Mouse (Mus musculus) CH12.LX (cell line): ENCODE data around the gene Srgap3. TPM values are rescaled to one million over a fixed set of nuclear protein-coding genes. Genes with fewer than 3 reads are reported as not detected.

ENCODE experiments used
- DNase-seq: peaks from one replicate; pipeline ENCODE4 v3.0.0-alpha.2; 2013; ENCODE audit errors: extremely low read depth
- H3K27ac ChIP-seq: 2 replicates; pipeline ENCODE4 v1.5.1; 2012; ENCODE audit warnings: low read depth, mild to moderate bottlenecking, control low read depth, moderate library complexity; ENCODE audit not compliant: insufficient read depth
- H3K27me3 ChIP-seq: replicated peaks from 2 replicates; pipeline ENCODE3; 2012; ENCODE audit warnings: inconsistent platforms
- H3K36me3 ChIP-seq, 2 experiments: replicated peaks in 1 of 2; 2 replicates each; pipeline versions ENCODE3 to v1.6.1; 2012; ENCODE audit warnings: inconsistent platforms in 1 of 2, low read length in 1 of 2, mild to moderate bottlenecking in 1 of 2, mixed read lengths in 1 of 2, moderate library complexity in 1 of 2; ENCODE audit not compliant: control insufficient read depth in 1 of 2, insufficient read depth in 1 of 2
- H3K4me1 ChIP-seq, 2 experiments: 2 replicates each; pipeline ENCODE4 v1.6.1; 2012; ENCODE audit warnings: inconsistent platforms in 1 of 2, moderate library complexity in 1 of 2; ENCODE audit not compliant: insufficient read depth in 2 of 2, control insufficient read depth in 1 of 2
- H3K4me2 ChIP-seq: 2 replicates; pipeline ENCODE4 v1.6.1; 2012; ENCODE audit warnings: low read depth, mild to moderate bottlenecking, control low read depth; ENCODE audit not compliant: poor library complexity, insufficient read depth, severe bottlenecking
- H3K4me3 ChIP-seq, 3 experiments: fragments of 150-350 bp in 1 of 3; sonication (generic) in 1 of 3; replicated peaks in 1 of 3; 2 replicates each; pipeline versions ENCODE3 to v1.5.1; 2011 to 2012; ENCODE audit warnings: low read depth in 2 of 3, low read length in 2 of 3, mild to moderate bottlenecking in 2 of 3, moderate library complexity in 2 of 3, control low read depth in 1 of 3, improper control_type of control experiment in 1 of 3, inconsistent platforms in 1 of 3, mixed read lengths in 1 of 3; ENCODE audit not compliant: poor library complexity in 1 of 3
- H3K79me2 ChIP-seq: replicated peaks from 2 replicates; pipeline ENCODE4 v1.6.1; 2012; ENCODE audit warnings: mild to moderate bottlenecking, moderate library complexity; ENCODE audit not compliant: control insufficient read depth, poor library complexity, insufficient read depth, severe bottlenecking; ENCODE audit errors: extremely low read depth
- H3K9ac ChIP-seq: 2 replicates; pipeline ENCODE4 v1.6.1; 2012; ENCODE audit warnings: low read depth, mild to moderate bottlenecking, control low read depth, moderate library complexity; ENCODE audit not compliant: insufficient read depth
- H3K9me3 ChIP-seq: replicated peaks from 2 replicates; pipeline ENCODE3; 2012; ENCODE audit warnings: low read length, inconsistent platforms, mixed read lengths
- CHD1 ChIP-seq: IDR thresholded peaks from 2 replicates; pipeline ENCODE4 v1.6.1; 2012; ENCODE audit warnings: low read depth, low read length, improper control_type of control experiment, inconsistent platforms
- ELF1 ChIP-seq: IDR thresholded peaks from 2 replicates; pipeline ENCODE4 v1.6.1; 2014; ENCODE audit warnings: low read depth, mild to moderate bottlenecking, inconsistent platforms, low read length, improper control_type of control experiment
- ETS1 ChIP-seq: conservative IDR thresholded peaks from 2 replicates; pipeline ENCODE4 v1.6.1; 2012; ENCODE audit warnings: low read depth, mild to moderate bottlenecking, inconsistent platforms, low read length, improper control_type of control experiment, moderate library complexity
- GABPA ChIP-seq: IDR thresholded peaks from 2 replicates; pipeline ENCODE4 v1.6.1; 2012; ENCODE audit warnings: low read depth, low read length, improper control_type of control experiment, inconsistent platforms; ENCODE audit not compliant: insufficient replicate concordance
- HCFC1 ChIP-seq: IDR thresholded peaks from 2 replicates; pipeline ENCODE4 v1.6.1; 2012; ENCODE audit warnings: low read depth, mild to moderate bottlenecking, inconsistent platforms, low read length, improper control_type of control experiment
- JUN ChIP-seq: IDR thresholded peaks from 2 replicates; pipeline ENCODE4 v1.6.1; 2011; ENCODE audit warnings: low read depth, mild to moderate bottlenecking, low read length, improper control_type of control experiment, moderate library complexity; ENCODE audit not compliant: insufficient read depth
- JUND ChIP-seq: conservative IDR thresholded peaks from 2 replicates; pipeline ENCODE4 v1.6.1; 2011; ENCODE audit warnings: low read depth, low read length, improper control_type of control experiment
- KAT2A ChIP-seq: IDR thresholded peaks from 2 replicates; pipeline ENCODE4 v1.6.1; 2012; ENCODE audit warnings: low read length, improper control_type of control experiment, inconsistent platforms; ENCODE audit not compliant: insufficient replicate concordance
- MAFK ChIP-seq: IDR thresholded peaks from 2 replicates; pipeline ENCODE4 v1.6.1; 2011; ENCODE audit warnings: low read length, improper control_type of control experiment; ENCODE audit not compliant: insufficient replicate concordance
- MAX ChIP-seq: IDR thresholded peaks from 2 replicates; pipeline ENCODE4 v1.6.1; 2011; ENCODE audit warnings: low read length, improper control_type of control experiment
- MYC ChIP-seq: IDR thresholded peaks from 2 replicates; pipeline ENCODE4 v1.6.1; 2011; ENCODE audit warnings: low read depth, mild to moderate bottlenecking, improper control_type of control experiment, low read length
- NRF1 ChIP-seq: IDR thresholded peaks from 2 replicates; pipeline ENCODE4 v1.6.1; 2014; ENCODE audit warnings: low read depth, mild to moderate bottlenecking, inconsistent platforms, low read length, improper control_type of control experiment, moderate library complexity
- POLR2A ChIP-seq: IDR thresholded peaks from 2 replicates; pipeline ENCODE4 v1.6.1; 2011; ENCODE audit warnings: low read depth, mild to moderate bottlenecking, improper control_type of control experiment, low read length
- POLR2AphosphoS2 ChIP-seq: IDR thresholded peaks from 2 replicates; pipeline ENCODE4 v1.6.1; 2011; ENCODE audit warnings: low read depth, low read length, improper control_type of control experiment
- RCOR1 ChIP-seq: conservative IDR thresholded peaks from 2 replicates; pipeline ENCODE4 v1.6.1; 2012; ENCODE audit warnings: low read depth, mild to moderate bottlenecking, inconsistent platforms, low read length, improper control_type of control experiment
- TCF12 ChIP-seq: IDR thresholded peaks from 2 replicates; pipeline ENCODE4 v1.6.1; 2014; ENCODE audit warnings: low read depth, mild to moderate bottlenecking, inconsistent platforms, low read length, improper control_type of control experiment
- UBTF ChIP-seq: IDR thresholded peaks from 2 replicates; pipeline ENCODE4 v1.6.1; 2012; ENCODE audit warnings: low read depth, mild to moderate bottlenecking, inconsistent platforms, low read length, improper control_type of control experiment, moderate library complexity
- USF1 ChIP-seq: IDR thresholded peaks from 2 replicates; pipeline ENCODE4 v1.6.1; 2014; ENCODE audit warnings: low read depth, mild to moderate bottlenecking, inconsistent platforms, low read length, improper control_type of control experiment
- USF2 ChIP-seq: conservative IDR thresholded peaks from 2 replicates; pipeline ENCODE4 v1.6.1; 2011; ENCODE audit warnings: low read depth, low read length, improper control_type of control experiment
- ZKSCAN1 ChIP-seq: IDR thresholded peaks from 2 replicates; pipeline ENCODE4 v1.6.1; 2012; ENCODE audit warnings: low read depth, inconsistent platforms, low read length, improper control_type of control experiment, borderline replicate concordance
- dilution Hi-C: fragments of 300-500 bp; cut with MboI; formaldehyde crosslinking; loops from 2 replicates; pipeline ENCODE4 v1.14.3; 2020; ENCODE audit warnings: low sequenced_read_pairs; ENCODE audit not compliant: extremely low pct_unique_long_range_greater_than_20kb, extremely low pct_ligation_motif_present
- in situ Hi-C: fragments of 300-500 bp; cut with MboI; formaldehyde crosslinking; loops from 3 replicates; pipeline ENCODE4 v1.14.3; 2019; ENCODE audit warnings: low sequenced_read_pairs, low pct_ligation_motif_present, low pct_unique_long_range_greater_than_20kb, mixed read lengths
- polyA plus RNA-seq: library from polyadenylated mRNA; unstranded; fragments of >175 nt; gene quantifications from 2 replicates; pipeline ENCODE4 v1.2.1, GENCODE M21; 2012; ENCODE audit warnings: low read depth; ENCODE audit not compliant: insufficient read length
- total RNA-seq, 2 experiments: library from RNA; depleted of rRNA; stranded (reverse); fragments of 300-350 nt in 1 of 2; fragments of >200 nt in 1 of 2; gene quantifications; 2 replicates each; pipeline ENCODE4 v1.2.3; 2012 to 2014

The Srgap3 gene
- total and polyA plus RNA-seq, 3 experiments = 1.5 to 4.5 (median 2.1) TPM

GRCm38 (mm10) chr6:112937791-112938190 is 9.3 kb downstream of the Srgap3 start:
- H3K4me1 ChIP-seq = no peaks in the 10 kb centered on the region
- H3K36me3 ChIP-seq = peaks cover 0 to 15% of the 10 kb centered on the region in 2 experiments
- H3K27me3 ChIP-seq = no peaks in the 10 kb centered on the region
- in situ Hi-C loops = no loop called here
- TF ChIP-seq ETS1 (no peak), TCF12 (no peak), MAFK (no peak), MAX (no peak), KAT2A (no peak)
- TF ChIP-seq, all 38 proteins: peak for 0
- Histone ChIP-seq H3K4me2 (no peak overlapping the region), H3K9ac (no peak overlapping the region), H3K27ac (no peak overlapping the region), H3K79me2 (no peaks in the 10 kb centered on the region; the same call in 1 of the 2 replicates), H3K9me3 (peaks cover 3% of the 10 kb centered on the region), H3K4me3 (no peak overlapping the region)
- dilution Hi-C loops = no loop called here
- no peak for DNase-seq

GRCm38 (mm10) chr6:112934501-112934900 is 12.6 kb downstream of the Srgap3 start:
- no peak for DNase-seq
- no peak overlapping the region for H3K4me3 ChIP-seq
- no peak overlapping the region for H3K27ac ChIP-seq
- no peak overlapping the region for H3K4me2 ChIP-seq
- peaks cover 3% of the 10 kb centered on the region for H3K9me3 ChIP-seq
- no peaks in the 10 kb centered on the region for H3K27me3 ChIP-seq
- in situ Hi-C loops (no loop called here), dilution Hi-C loops (no loop called here)
- H3K79me2 ChIP-seq = no peaks in the 10 kb centered on the region; the same call in none of the 2 replicates
- peaks cover 0 to 7% of the 10 kb centered on the region in 2 experiments for H3K36me3 ChIP-seq
- no peak overlapping the region for H3K9ac ChIP-seq
- no peaks in the 10 kb centered on the region for H3K4me1 ChIP-seq
- TF ChIP-seq TCF12 (no peak), POLR2AphosphoS2 (no peak), HCFC1 (no peak), NRF1 (no peak), GABPA (no peak), POLR2A (no peak)

- H3K36me3 ChIP-seq = peaks cover 0 to 3% of the 10 kb centered on the region in 2 experiments
- H3K4me1 ChIP-seq = no peaks in the 10 kb centered on the region
- H3K4me2 ChIP-seq = no peak overlapping the region
- no peak for TF ChIP-seq USF2
- no peak for TF ChIP-seq JUN
- no peak for TF ChIP-seq JUND
- no peak for TF ChIP-seq ETS1
- no peak for TF ChIP-seq RCOR1
- no peak for TF ChIP-seq TCF12
- TF ChIP-seq CHD1 = no peak
- no peak for TF ChIP-seq ELF1
- TF ChIP-seq UBTF = no peak
- no peak for TF ChIP-seq POLR2A
- TF ChIP-seq NRF1 = no peak
- TF ChIP-seq ZKSCAN1 = no peak
- TF ChIP-seq USF1 = no peak
- TF ChIP-seq MAFK = no peak
- no peak for TF ChIP-seq MYC
- no peaks in the 10 kb centered on the region for H3K27me3 ChIP-seq
- H3K27ac ChIP-seq = no peak overlapping the region
- H3K9ac ChIP-seq = no peak overlapping the region
- dilution Hi-C loops (no loop called here), in situ Hi-C loops (no loop called here)
- no peaks in the 10 kb centered on the region for H3K9me3 ChIP-seq
- no peak overlapping the region for H3K4me3 ChIP-seq
- no peak for DNase-seq
- H3K79me2 ChIP-seq = no peaks in the 10 kb centered on the region; the same call in none of the 2 replicates
These were observed 14.5 kb downstream of the Srgap3 start for GRCm38 (mm10) chr6:112932611-112933010.
